Mouse (Mus musculus) frontal cortex, postnatal 36 days (tissue): Measurements from ENCODE around the gene Gm20388.

Experiments
- DNase-seq, 2 experiments: peaks; one replicate each; pipeline ENCODE4 v3.0.0; 2022; ENCODE audit warnings: low spot score in 2 of 2

The Gm20388 gene

GRCm38 (mm10) chr8:123884721-123885565 lies 3974.3 kb downstream of the Gm20388 start:
- peak; percentile 77 to 86 for DNase-seq

- DNase-seq = no peak
These were observed 3976.5 kb downstream of the Gm20388 start for GRCm38 (mm10) chr8:123887163-123887562.

DNA sequence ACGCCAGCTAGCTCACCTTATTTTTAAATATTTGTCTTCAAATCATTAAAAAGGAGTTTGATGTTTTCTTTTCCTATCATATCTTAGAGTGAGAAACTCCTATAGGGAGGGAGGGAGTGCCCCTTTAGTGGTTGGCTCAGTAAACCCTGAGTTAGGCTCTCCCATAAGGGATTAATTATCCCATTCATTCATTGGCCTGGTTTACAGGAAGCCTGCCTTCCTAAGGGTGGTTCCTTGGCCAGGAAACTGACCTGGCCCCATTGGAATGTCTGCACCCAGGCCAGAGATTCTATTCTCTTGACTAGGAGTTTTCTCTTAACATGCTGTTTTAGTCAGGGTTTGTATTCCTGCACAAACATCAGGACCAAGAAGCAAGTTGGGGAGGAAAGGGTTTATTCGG lies 3977.3 kb downstream of the Gm20388 start:
- DNase-seq = no peak

DNA sequence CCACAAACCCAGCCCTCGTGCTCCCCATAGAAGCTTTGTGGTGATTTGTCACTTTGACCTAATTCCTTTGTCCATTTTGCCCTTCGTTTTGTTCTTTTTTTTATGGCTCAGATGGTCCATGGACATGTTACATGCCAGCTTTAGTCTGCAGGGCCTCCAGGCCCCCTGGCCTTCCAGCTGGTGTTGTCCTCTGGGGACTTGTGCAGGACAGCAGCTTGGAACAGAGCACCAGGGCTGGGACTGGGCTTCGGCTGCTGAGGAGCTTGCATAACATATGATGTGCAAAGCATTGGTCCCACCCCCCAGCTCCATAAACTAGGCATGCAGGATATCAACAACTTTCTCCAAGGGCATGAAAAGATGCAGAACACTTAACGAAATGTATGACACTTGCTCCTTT lies 3979.2 kb downstream of the Gm20388 start:
- DNase-seq = no peak

DNA sequence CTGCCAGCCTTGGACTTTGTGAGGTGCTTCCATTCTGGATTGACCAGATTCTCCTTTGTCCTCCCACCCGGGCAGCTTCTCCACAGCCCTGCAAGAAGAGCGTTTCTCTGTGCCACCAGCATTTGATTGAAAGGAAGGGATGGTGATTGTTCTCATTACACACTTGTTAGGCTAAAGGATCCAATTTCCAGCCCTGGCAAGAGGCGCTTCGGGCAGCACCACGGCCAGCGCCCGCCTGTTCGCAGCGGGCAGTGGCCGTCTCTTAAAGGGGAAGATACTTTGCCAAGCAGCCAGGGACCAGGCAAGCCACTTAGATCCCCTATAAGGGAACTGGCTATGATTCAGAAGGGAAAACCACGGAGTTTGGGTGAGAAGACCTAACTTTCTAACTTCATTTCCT lies 3980.6 kb downstream of the Gm20388 start:
- DNase-seq = no peak

DNA sequence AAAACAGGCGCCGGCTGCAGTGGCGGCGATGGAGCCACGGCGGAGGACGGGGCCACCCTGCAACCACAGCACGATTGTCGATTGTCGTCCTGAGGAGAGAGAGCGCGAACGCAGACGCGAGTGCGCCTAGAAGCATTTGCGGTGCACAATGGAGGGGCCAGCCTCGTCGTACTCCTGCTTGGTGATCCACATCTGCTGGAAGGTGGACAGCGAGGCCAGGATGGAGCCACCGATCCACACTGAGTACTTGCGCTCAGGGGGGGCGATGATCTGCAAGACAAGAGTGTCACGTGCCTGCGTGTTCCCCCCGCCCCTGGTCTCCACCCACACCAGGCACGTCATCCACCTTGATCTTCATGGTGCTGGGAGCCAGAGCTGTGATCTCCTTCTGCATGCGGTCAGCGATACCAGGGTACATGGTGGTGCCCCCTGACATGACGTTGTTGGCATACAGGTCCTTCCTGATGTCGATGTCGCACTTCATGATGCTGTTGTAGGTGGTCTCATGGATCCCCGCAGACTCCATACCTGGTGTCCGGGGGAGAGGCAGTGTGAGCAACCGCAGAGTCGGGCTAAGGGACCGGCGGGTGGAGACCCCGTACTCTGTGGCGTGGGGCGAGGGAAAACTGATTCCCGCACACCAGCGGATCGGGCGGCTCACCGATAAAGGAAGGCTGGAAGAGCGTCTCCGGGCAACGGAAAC lies 3981.4 kb downstream of the Gm20388 start:
- DNase-seq = peak; percentile 82 to 91

- no peak for DNase-seq
These were observed 3982.0 kb downstream of the Gm20388 start for GRCm38 (mm10) chr8:123892586-123893155.

- no peak for DNase-seq
These were observed 3982.8 kb downstream of the Gm20388 start for GRCm38 (mm10) chr8:123893413-123893812.

- no peak for DNase-seq
These were observed 3984.0 kb downstream of the Gm20388 start, which contains the start of gene Acta1 for GRCm38 (mm10) chr8:123894502-123895097. TSS of gene Acta1 (minus strand) at chr8:123894751.

DNA sequence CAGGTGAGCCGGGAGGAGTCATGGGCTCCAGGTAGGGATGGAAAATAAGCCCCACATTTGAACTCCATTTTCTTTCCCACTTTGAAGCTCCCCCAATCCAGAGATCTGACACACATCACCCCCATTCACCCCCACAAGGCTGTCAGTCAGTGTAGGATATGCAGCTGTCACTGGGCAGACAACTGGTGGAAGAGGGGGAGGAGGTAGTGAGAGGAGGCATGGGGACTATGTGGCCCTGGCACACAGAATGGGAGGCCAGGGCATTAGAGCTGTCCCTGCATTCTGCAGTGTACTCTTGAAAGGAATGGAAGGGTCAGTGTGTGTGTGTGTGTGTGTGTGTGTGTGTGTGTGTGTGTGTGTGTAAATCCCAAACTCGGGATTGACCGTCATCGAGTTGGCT lies 3984.6 kb downstream of the Gm20388 start:
- DNase-seq = no peak

GRCm38 (mm10) chr8:123895680-123896365 lies 3985.2 kb downstream of the Gm20388 start:
- no peak for DNase-seq

DNA sequence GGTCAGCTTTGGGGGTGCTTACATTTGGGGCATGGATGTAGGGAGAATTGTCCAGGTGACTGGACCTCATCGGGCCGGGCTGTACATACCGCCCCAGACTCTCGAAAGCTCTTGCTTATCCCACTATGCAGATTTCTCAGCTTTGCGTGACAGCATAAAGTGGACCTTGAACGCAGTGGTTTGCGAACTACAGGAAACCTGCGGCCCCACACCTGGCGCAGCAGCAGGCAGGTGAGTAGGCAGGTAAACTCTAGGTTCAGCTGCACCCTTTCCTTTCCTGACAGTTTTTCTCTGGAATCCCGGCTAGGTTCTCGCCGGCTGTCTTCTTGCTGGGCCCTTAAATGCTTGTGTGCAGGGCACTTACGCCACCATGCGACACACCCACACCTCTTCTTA lies 3985.7 kb downstream of the Gm20388 start:
- DNase-seq = no peak

GRCm38 (mm10) chr8:123896774-123897173 lies 3986.1 kb downstream of the Gm20388 start:
- DNase-seq = no peak

DNA sequence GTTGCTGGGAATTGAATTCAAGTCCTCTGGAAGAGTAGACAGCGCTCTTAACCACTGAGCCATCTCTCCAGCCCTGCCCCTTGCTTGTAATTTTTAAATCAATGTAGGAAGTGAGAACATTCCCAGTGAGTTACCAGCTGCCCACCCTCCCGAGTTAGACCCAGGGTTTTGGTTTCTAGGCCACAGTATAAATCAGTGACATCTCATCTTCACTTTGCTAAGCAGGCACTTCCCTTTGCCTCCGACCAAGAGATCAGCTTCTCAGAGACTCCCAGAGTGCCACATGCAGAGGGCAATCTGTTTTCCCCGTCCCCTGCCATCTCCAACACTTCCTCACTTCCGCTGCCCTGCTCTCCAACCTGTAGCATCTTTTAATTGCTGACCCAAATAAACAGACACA lies 3987.9 kb downstream of the Gm20388 start:
- DNase-seq = no peak

DNA sequence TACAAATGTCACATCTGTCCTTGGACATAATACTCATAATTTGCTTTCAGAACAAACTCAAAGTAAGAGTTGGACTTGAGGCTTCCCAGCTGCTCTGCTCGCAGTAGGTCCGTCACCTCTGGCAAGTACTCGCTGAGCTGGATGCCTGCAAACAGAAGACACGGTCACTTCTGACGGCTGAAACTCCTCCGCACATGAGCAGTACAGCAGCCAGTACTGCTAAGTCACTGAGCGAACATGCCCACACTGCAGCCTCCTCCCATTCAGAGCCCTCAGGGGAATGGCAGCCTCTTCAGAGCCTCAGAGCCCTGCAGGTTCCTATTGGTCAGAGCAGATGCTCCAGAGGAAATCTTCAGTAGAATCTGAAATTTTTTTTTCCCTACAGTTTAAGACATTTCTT lies 3988.7 kb downstream of the Gm20388 start:
- DNase-seq = peak in 1 of 2 experiments; percentile 56

DNA sequence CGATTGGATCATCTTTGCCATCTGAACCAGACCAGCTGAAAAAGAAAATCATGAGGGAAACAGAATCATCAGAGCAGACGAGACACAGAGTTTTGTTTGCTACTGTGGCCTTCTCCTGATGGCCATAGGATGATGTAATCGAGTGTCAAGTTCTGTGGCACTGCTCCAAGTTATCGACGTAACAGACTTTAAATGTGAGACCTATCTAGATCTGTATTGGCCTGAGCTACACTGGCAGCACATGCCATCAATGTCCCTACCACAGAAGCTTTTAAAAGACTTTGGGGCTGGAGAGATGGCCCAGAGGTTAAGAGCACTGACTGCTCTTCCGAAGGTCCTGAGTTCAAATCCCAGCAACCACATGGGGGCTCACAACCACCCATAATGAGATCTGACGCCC lies 3992.0 kb downstream of the Gm20388 start:
- DNase-seq = no peak

GRCm38 (mm10) chr8:123907604-123908003 lies 3997.0 kb downstream of the Gm20388 start:
- no peak for DNase-seq

DNA sequence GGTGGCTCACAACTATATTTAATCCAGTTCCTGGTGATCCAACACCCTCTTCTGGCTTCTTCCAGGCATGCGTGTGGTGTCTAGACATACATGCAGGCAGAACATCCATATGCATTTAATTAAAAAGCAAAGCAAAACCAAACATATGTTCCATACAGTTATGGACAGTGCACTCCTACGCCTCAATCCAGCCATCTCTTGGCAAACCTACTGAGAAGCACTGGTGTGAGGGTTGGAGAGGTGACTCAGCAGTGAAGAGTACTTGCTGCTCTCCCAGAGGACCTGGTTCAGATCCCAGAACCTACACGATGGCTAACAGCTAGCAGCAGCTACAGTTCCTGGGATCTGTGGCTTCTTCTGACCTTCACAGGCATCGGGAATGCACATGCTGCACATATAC lies 4001.6 kb downstream of the Gm20388 start:
- peak in 1 of 2 experiments; percentile 55 for DNase-seq

- no peak for DNase-seq
These were observed 4004.0 kb downstream of the Gm20388 start for GRCm38 (mm10) chr8:123914635-123915034.

- DNase-seq = peak; percentile 77 to 90
These were observed 4014.1 kb downstream of the Gm20388 start for GRCm38 (mm10) chr8:123924719-123925118.

- no peak for DNase-seq
These were observed 4015.0 kb downstream of the Gm20388 start for GRCm38 (mm10) chr8:123925671-123926070.

- no peak for DNase-seq
These were observed 4018.4 kb downstream of the Gm20388 start for GRCm38 (mm10) chr8:123929026-123929425.
